Mouse (Mus musculus) heart, adult 10 weeks (tissue): ENCODE data around the gene Usp6nl. TPM values are rescaled to one million over a fixed set of nuclear protein-coding genes. Genes with fewer than 3 reads are reported as not detected.

ENCODE experiments used
- polyA plus RNA-seq: library from polyadenylated mRNA; stranded (reverse); fragments of 350-450 nt; fragmentation: Illumina TruSeq; extraction: RNeasy Lipid Tissue Mini Kit (QIAGEN cat#74804); gene quantifications from one replicate; pipeline ENCODE4 v1.2.3, GENCODE M21; 2014; ENCODE audit warnings: low read depth, low replicate concordance

The Usp6nl gene
- polyA plus RNA-seq = 3.5 TPM

DNA sequence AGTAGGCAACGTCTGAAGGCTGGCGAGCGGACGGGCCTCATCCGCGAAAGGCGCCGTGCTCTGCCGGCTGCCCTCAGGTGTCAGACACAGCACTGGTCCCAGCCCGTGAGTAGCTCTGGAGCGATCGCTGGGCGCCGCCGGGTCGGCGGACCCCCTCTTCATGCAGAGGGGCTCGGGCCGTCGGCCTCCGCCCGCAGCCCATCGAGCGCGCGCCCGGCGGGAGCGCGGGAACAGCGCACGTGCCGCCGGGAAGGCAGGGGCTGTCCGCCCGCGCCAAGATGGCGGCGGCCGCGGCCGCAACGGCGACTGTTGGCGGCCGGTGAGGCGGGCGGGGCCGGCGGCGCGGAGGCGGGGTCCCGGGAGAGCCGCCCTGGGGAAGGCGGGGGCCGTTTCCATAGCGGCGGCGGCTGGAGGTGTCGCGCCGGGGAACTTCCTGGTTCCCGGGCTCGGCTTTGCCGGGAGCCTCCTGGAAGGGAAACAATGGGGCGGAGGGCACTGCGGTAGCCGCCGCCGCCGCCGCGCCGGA, at the start of gene Usp6nl:
Gene Usp6nl (plus strand): TSS at position 292 of the 526 bp plus-strand sequence.

Other genes with a start within 250 kb of the Usp6nl start
- gene Proser2, start 192.5 kb upstream of the Usp6nl start, polyA plus RNA-seq = 4.3 TPM
- 36.5 TPM for gene Echdc3, start 109.6 kb upstream of the Usp6nl start, polyA plus RNA-seq